Mouse (Mus musculus) mouse embryonic stem cell (cell line): Measurements from ENCODE around the gene Morf4l2.
"Not testable (repeated sequence)": the region's sequence is repeated elsewhere in the genome, so short reads cannot be mapped to it uniquely, and the experiment has no call there.

ENCODE experiments used
- in situ Hi-C, 2 experiments: fragments of 300-500 bp; cut with MboI; formaldehyde crosslinking; loops; 1 replicate in 1 of 2; 3 replicates in 1 of 2; pipeline ENCODE4 v1.14.3; 2019 to 2020; ENCODE audit warnings: low sequenced_read_pairs in 2 of 2, low pct_unique_long_range_greater_than_20kb in 1 of 2, mixed read lengths in 1 of 2; ENCODE audit not compliant: unreplicated experiment in 1 of 2

The Morf4l2 gene

GRCm38 (mm10) chrX:136743459-136743858 is at the start of gene Morf4l2:
Gene Morf4l2, minus strand, starts transcription at chrX:136743690.
- in situ Hi-C loops = loop anchor here in 1 of 2 experiments (25.0 kb wide), 1 partner anchor 394 kb away; no protein-coding TSS in a partner anchor

GRCm38 (mm10) chrX:136789446-136789845 is 46.0 kb upstream of the Morf4l2 start:
- in situ Hi-C loops = no loop called here

GRCm38 (mm10) chrX:136780041-136780440 is 36.6 kb upstream of the Morf4l2 start, which contains the start of gene Glra4:
Gene Glra4, minus strand, starts transcription at chrX:136780141.
- in situ Hi-C loops = no loop called here

DNA sequence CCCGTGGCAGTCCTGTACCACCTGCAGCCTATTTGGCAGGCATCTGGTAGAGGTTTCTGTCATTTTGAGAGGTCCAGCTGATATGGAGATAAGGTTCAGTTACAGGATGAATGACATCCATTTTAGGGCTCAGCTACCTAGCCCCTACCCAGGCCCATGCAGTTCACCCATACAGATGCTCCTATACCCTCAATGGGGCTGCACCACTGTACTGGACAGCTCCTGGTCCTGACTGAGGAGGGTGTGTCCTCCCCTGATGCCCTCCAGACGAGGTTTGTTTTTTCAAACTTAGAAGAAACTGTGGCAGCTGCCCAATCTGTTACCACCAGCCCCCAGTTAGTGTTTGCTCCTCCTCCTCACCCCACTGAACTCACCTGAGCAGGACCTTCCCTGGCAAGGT is 35.8 kb upstream of the Morf4l2 start:
- in situ Hi-C loops = no loop called here

- in situ Hi-C loops = no loop called here
Measured at GRCm38 (mm10) chrX:136778046-136778445, 34.6 kb upstream of the Morf4l2 start.

DNA sequence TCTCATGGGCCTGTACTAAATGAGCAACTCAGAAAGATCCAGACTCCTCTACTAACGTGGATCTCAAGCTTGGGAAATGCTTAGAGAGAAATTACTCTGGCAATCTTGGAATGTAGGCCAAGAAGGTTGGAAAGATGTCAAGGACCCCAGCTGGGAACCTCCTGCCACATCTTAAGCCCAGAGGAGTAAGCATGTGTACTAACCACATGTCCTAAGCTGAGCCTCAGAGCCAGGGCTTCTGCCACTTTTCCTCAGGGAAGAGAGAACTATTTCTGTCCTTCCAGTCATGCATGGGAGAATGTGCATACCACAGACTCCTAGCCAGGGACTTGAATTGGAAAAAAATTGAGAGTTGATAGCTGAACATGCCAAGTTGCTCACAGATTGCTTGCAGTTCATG is 29.5 kb upstream of the Morf4l2 start:
- in situ Hi-C loops = no loop called here

DNA sequence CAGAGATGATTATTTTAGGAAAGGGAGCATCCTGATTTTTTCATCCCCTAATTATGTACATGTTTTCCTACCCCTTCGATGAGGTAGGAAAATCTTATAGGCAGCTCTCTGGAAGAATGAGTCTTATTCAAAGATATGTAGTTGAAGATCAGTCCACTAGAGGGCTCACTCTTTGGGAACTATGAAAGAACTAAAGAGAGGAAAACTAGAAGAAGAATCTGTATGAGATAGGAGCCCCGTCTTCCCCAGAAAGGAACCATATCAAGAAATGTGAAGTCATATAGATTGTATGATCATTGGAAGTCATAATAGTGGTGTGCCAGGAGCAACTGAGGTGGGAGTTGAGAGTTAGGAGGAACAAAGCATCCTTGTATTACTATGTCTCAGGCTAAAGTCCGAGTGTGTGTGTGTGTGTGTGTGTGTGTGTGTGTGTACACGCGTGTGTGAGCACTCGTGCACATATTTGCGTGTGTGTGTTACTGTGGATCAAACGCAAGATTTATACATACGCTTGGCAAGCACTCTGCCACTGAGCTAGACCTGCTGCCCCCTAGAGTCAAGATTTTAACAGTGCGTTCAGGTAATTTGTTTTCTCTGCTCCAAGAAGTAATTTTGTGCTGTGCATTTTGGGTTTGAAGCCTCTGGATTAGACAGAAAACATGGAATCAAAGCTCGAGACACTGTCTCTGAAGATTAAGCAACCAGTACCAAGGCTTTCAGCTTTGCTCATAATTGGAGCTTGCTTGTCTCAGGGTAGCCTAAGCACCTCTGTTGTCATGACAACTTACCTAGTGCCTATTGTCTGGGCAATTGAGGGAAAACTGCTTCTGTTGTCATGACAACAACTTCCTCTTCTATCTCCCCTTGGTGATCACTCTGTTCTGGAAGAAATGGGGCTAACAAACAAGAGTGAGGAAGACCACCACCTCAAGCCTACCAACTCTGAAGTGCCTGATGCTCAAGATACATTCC is 17.9 kb upstream of the Morf4l2 start:
- in situ Hi-C loops = loop anchor here in 1 of 2 experiments (10.0 kb wide), 1 partner anchor 63 kb away; the partner anchor contains the start of gene Plp1

DNA sequence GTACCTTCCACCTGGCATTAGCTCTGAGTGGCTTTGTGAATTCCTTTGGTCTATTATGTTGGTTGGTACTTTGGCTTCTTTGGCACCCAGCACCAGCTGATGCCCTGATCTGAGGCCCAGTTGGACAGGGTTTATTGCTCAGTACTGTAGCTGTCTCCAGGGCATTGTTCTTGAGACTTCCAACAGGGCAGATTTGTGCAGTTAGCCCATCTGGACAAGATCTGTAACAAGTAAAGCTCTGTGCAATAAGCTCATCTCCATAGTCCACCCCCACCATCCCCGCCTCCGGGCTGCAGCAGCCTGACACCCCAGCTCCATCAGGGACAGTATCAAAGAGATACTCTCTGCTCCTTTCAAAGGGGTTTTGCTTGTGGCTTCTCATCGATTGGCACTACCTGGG is 12.0 kb upstream of the Morf4l2 start:
- in situ Hi-C loops = no loop called here

- in situ Hi-C loops = loop anchor here in 1 of 2 experiments (25.0 kb wide), 1 partner anchor 388 kb away; no protein-coding TSS in a partner anchor
Measured at GRCm38 (mm10) chrX:136749329-136749728, 5.8 kb upstream of the Morf4l2 start.

DNA sequence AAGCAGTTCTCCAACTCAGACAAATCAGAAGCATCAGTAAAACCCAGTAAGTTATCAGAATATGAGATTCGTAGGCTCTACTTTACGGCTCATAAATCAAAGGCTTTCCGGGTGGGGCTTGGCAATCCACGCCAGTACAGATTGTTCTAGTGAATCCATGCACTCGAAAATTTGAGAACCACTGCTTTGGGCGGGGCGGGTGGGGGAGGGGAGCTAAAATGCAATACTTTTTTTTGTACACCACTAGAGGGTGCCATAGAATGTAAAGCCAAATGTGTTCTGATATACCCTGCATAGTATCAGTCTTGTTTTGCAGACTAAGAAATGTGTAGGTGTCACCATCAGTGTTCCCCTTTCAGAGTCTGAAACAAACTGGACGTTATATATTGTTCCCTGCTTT is 1.2 kb upstream of the Morf4l2 start:
- in situ Hi-C loops = loop anchor here in 1 of 2 experiments (25.0 kb wide), 1 partner anchor 393 kb away; no protein-coding TSS in a partner anchor

DNA sequence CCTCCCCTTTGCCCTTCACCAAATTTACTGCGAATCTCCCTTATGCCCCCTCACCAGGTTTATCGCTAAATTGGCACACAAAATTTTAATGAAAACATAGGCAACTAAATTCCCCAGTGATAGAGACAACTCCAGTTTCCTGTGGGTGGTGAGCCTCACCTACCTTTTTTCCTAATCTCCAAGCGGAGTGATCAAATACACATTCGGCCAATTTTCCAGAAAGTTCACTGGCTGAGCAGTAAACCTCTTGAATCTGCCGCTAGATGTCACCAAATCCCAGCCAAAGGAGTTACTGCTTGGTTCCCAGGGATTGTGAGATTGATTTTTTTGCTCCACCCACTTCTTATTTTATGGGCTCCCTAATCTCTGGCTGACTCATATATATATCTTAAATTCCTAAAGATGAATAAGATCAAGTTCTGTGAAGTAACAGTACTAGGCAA is 808 bp downstream of the Morf4l2 start:
- in situ Hi-C loops = loop anchor here in 1 of 2 experiments (25.0 kb wide), 1 partner anchor 395 kb away; no protein-coding TSS in a partner anchor

DNA sequence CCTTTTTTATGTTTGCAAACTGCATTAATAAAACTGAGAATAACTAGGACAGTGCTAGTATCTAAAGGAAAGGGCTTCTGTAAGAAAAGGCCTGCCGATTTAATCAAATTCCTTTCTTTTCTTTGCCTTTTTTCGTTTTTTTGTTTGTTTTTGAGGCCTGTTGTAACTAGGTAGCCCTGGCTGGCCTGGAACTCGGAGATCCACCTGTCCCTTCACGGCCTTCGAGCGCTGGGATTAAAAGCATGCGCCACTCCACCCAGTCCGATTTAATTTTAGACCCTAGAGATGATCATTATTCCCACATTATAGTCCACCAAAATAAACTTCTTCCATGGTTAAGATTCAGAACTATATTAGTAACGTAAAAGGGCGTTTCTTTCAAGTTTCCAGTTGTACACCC is 1.2 kb downstream of the Morf4l2 start:
- in situ Hi-C loops = loop anchor here in 1 of 2 experiments (25.0 kb wide), 1 partner anchor 395 kb away; no protein-coding TSS in a partner anchor

GRCm38 (mm10) chrX:136741651-136742201 is 1.8 kb downstream of the Morf4l2 start:
- in situ Hi-C loops = loop anchor here in 1 of 2 experiments (25.0 kb wide), 1 partner anchor 396 kb away; no protein-coding TSS in a partner anchor

DNA sequence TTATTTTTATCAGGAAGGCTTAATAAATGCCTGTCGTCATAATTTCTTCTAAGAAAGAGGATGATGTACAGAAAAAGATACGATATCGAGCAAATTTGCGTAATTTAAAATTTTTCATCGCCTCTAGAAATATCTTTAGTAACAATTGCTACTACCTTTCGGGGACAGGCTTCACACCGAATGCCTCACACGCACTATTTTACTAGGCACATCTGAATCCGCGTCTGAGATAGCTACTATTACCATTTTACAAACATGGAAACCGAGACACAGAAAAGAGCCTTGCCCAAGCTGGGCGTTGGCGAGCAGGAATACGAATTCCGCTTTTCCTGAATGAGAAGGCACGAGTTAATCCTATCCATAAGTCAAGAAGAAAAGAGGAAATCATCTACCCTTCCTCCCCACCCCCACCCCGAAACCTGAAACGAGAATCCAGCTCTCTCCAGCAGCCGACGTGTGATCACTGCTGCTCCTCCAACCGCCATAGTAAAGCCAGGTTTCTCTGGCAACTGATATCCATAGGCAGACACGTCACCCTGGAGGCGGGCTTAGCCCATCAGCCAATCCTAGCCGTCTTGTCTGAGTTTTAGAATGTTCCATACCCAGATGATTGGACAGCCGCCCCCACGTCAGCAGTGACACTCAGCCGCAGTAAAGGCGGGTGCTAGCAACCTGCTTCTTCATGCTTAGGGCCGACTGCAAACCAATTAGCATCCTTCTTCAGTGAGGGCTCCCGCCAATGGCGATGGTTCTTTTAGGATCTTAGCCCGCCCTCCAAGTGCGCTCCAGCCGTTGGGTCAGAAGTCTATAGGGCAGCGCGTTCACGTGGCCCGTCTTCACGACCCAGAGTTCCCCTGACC is 2.5 kb downstream of the Morf4l2 start:
- in situ Hi-C loops = loop anchor here in 1 of 2 experiments (25.0 kb wide), 1 partner anchor 396 kb away; no protein-coding TSS in a partner anchor

DNA sequence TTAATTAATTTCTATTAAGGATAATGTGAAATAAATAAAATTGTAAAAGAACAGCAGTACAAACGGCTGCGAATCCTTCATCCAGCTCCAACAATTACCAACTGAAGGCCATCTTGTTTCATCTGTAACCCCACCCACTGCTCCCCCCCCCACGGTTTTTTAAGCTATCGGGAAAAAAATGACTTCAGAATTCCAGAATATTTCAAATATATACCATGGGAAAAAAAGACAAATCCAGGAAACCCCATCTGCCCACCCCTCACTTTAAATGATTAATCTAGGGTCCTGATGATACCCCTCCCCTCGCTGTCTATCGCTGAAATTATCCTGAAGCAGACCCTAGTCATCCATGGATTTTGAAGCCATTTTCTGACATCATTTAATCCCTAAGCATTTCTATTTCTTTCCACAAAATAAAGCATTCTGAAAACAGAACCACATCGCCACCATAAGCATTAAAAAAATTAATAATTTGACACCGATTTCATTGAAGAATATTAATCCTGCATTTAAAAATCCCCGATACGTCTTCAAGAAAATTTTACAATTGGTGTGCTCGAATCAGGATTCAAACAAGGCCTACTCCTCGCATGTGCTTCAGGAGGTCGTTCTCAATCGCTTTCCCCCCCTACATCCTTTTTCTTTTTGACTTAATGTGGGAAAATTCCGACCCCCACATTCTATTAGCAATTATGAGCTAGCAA is 3.3 kb downstream of the Morf4l2 start:
- in situ Hi-C loops = loop anchor here in 1 of 2 experiments (25.0 kb wide), 1 partner anchor 397 kb away; no protein-coding TSS in a partner anchor

DNA sequence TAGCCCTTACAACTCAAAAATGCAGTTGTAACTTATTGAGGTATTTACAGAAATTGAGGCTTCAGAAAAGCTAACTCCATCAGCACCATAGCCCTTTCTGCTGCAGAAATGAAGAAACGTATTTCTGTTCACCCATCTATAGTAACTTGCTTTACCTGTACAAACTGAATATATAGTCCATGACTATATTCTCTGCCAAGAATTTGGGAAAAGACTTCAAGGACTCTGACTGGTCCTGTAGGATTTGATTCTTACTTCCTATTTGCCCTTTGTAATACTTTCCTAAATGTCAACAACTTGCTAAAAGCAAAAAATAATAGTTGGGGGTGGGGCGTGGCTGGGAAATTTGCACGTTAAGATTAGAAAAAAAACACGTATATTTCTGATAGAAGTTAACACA is 11.5 kb downstream of the Morf4l2 start:
- in situ Hi-C loops = loop anchor here in 1 of 2 experiments (25.0 kb wide), 1 partner anchor 405 kb away; no protein-coding TSS in a partner anchor

- in situ Hi-C loops = not testable (repeated sequence)
Measured at GRCm38 (mm10) chrX:136714742-136715474, 28.6 kb downstream of the Morf4l2 start.
